Mouse (Mus musculus): Measurements from ENCODE around the gene Fgfr2.

GRCm38 (mm10) chr7:132199686-132200085, 923.5 kb downstream of the Fgfr2 start:
- TF ChIP-seq CTCF (conservative IDR thresholded peaks at IDR 0.05; ENCODE audit: low read length) (no peak), POU5F1 (IDR thresholded peaks at IDR 0.05; ENCODE audit: borderline replicate concordance, low read length) (no peak)

Measured in E14TG2a.4 (cell line).